Mouse (Mus musculus): ENCODE results near the gene Slc26a3. TPM values are rescaled to one million over a fixed set of nuclear protein-coding genes. Genes with fewer than 3 reads are reported as not detected.

Slc26a3 gene
- total and polyA plus RNA-seq, 3 experiments, result 0.07 TPM; not detected in 2

DNA sequence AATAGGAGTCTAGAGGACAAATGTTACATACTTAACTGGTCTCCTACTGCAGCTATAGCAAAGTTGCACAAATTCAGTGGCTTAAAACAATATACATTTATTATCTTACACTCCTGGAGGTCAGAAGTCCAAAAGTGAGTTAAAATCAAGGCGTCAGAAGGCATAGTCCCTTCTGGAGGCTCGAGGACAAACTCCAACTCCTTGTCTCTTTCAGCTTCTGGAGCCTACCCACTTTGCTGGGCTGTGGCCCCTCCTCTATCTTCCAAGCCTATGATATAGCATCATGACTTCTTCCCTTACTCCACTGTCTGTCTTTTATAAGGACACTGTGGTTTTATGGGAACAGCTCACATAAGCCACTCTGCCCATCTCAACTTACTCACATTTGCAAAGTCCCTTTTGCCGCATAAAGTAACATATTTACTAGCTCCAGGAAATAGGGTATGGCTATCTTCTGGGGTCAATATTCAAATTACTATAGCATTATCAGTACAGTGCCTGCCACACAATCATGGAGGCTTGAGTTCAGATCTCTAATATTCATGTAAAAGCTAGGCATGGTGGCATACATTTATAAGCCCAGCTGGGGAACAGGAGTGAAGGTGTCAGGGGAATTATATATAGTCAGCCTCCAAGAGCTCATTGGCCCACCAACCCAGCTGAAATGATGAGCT is 31.4 kb downstream of the Slc26a3 start:
- Histone ChIP-seq H3K9ac (ENCODE audit: control insufficient read depth, low read depth, low read length, poor library complexity, severe bottlenecking) (no peak overlapping the region), H3K79me2 (ENCODE audit: control insufficient read depth, insufficient read depth, low read length, poor library complexity) (no peaks in the 10 kb centered on the region), H3K27me3 (ENCODE audit: control insufficient read depth in 1 of 2, insufficient read depth in 2 of 2, low read length in 2 of 2) (peaks cover 2 to 7% of the 10 kb centered on the region in 2 experiments; a peak in 3 of 4 replicates), H3K9me3 (replicated peaks; ENCODE audit: insufficient read depth, low read length) (no peaks in the 10 kb centered on the region), H3K4me3 (ENCODE audit: control insufficient read depth in 1 of 2, insufficient read depth in 1 of 2, low read depth in 2 of 2, low read length in 2 of 2) (no peak overlapping the region), H3K27ac (ENCODE audit: control insufficient read depth, low read depth, low read length) (no peak overlapping the region), H3K36me3 (ENCODE audit: control insufficient read depth in 1 of 2, insufficient read depth in 2 of 2, low read length in 2 of 2) (no peaks in the 10 kb centered on the region), H3K4me1 (ENCODE audit: control insufficient read depth in 1 of 2, insufficient read depth in 2 of 2, low read length in 2 of 2) (no peaks in the 10 kb centered on the region)
- no peak for TF ChIP-seq TAL1 (IDR thresholded peaks at IDR 0.05; ENCODE audit: low read length)
- no peak for TF ChIP-seq TBP (IDR thresholded peaks at IDR 0.05; ENCODE audit: low read depth, low read length)
- no peak for TF ChIP-seq MAFK (IDR thresholded peaks at IDR 0.05; ENCODE audit: borderline replicate concordance, low read depth, low read length)
- no peak for TF ChIP-seq E2F4 (IDR thresholded peaks at IDR 0.05; ENCODE audit: borderline replicate concordance, low read depth, low read length)
- no peak for TF ChIP-seq MEF2A (IDR thresholded peaks at IDR 0.05; ENCODE audit: extremely low read depth, insufficient replicate concordance, low read depth, low read length, poor library complexity, severe bottlenecking)
- TF ChIP-seq RAD21 (IDR thresholded peaks at IDR 0.05; ENCODE audit: low read depth, low read length), result no peak
- TF ChIP-seq EP300 (IDR thresholded peaks at IDR 0.05; ENCODE audit: low read depth in 1 of 2, low read length in 2 of 2), result no peak
- no peak for TF ChIP-seq CHD1 (IDR thresholded peaks at IDR 0.05; ENCODE audit: low read depth, low read length)
- TF ChIP-seq SIN3A (IDR thresholded peaks at IDR 0.05; ENCODE audit: low read length), result no peak
- no peak for TF ChIP-seq CTCF (IDR thresholded peaks at IDR 0.05 in 2 of 3, conservative IDR thresholded peaks at IDR 0.05 in 1 of 3; ENCODE audit: control insufficient read depth in 1 of 3, insufficient read depth in 1 of 3, low read depth in 2 of 3, low read length in 3 of 3, poor library complexity in 1 of 3, severe bottlenecking in 1 of 3)
- no peak for TF ChIP-seq UBTF (IDR thresholded peaks at IDR 0.05; ENCODE audit: borderline replicate concordance, insufficient read depth, low read depth, low read length)
- no peak for TF ChIP-seq MYC (IDR thresholded peaks at IDR 0.05; ENCODE audit: low read depth, low read length)
- no peak for TF ChIP-seq HCFC1 (IDR thresholded peaks at IDR 0.05; ENCODE audit: low read depth, low read length)
- no peak for TF ChIP-seq CHD2 (IDR thresholded peaks at IDR 0.05; ENCODE audit: low read length)
- TF ChIP-seq NELFE (IDR thresholded peaks at IDR 0.05; ENCODE audit: low read depth, low read length), result no peak
- no peak for DNase-seq (ENCODE audit: low read depth, low spot score)

DNA sequence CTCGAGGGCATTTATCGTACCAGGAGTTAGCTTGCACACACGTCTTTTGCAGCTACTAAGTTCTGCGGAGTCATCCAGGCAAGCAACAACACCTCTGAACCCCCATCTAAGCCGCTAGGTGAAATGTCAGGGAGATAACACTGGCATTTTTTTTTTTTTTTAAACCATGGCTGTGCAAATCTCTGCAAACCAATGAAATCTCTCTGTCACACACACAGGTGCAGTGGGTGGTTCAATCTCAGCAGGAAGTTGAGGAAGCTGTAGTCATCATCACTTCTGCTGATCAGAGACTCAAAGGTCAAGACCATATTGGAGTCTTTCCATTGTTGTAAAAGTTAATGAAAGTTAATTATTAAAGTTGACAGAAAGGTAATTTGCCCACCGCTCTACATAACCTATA is 47.1 kb downstream of the Slc26a3 start:
- H3K27me3 ChIP-seq (ENCODE audit: control insufficient read depth in 1 of 2, insufficient read depth in 2 of 2, low read length in 2 of 2), result peaks cover 4 to 10% of the 10 kb centered on the region in 2 experiments
- no peak overlapping the region for H3K9ac ChIP-seq (ENCODE audit: control insufficient read depth, low read depth, low read length, poor library complexity, severe bottlenecking)
- H3K4me1 ChIP-seq (ENCODE audit: control insufficient read depth in 1 of 2, insufficient read depth in 2 of 2, low read length in 2 of 2), result no peaks in the 10 kb centered on the region
- DNase-seq (ENCODE audit: low read depth, low spot score), result no peak
- H3K9me3 ChIP-seq (replicated peaks; ENCODE audit: insufficient read depth, low read length), result no peaks in the 10 kb centered on the region
- H3K79me2 ChIP-seq (ENCODE audit: control insufficient read depth, insufficient read depth, low read length, poor library complexity), result no peaks in the 10 kb centered on the region
- H3K27ac ChIP-seq (ENCODE audit: control insufficient read depth, low read depth, low read length), result no peak overlapping the region
- no peak for TF ChIP-seq MXI1 (IDR thresholded peaks at IDR 0.05; ENCODE audit: low read depth, low read length)
- TF ChIP-seq RCOR1 (IDR thresholded peaks at IDR 0.05; ENCODE audit: low read depth, low read length), result no peak
- TF ChIP-seq CHD2 (IDR thresholded peaks at IDR 0.05; ENCODE audit: low read length), result no peak
- TF ChIP-seq USF1 (IDR thresholded peaks at IDR 0.05; ENCODE audit: low read depth, low read length), result no peak
- no peak for TF ChIP-seq JUND (IDR thresholded peaks at IDR 0.05; ENCODE audit: low read depth, low read length)
- TF ChIP-seq MYB (IDR thresholded peaks at IDR 0.05; ENCODE audit: low read depth, low read length), result no peak
- TF ChIP-seq ZC3H11A (IDR thresholded peaks at IDR 0.05; ENCODE audit: low read depth, low read length), result no peak
- no peak overlapping the region for H3K4me3 ChIP-seq (ENCODE audit: control insufficient read depth in 1 of 2, insufficient read depth in 1 of 2, low read depth in 2 of 2, low read length in 2 of 2)
- no peaks in the 10 kb centered on the region for H3K36me3 ChIP-seq (ENCODE audit: control insufficient read depth in 1 of 2, insufficient read depth in 2 of 2, low read length in 2 of 2)
